ENCODE assay signal across 22 mouse cellular contexts in genomic region chr6:107380621-107381020, GRCm38 (mm10).
"Had no signal": no experiment of that assay in that cellular context is flagged by ENCODE, and none has a peak within 500 bp of the region (broad histone marks: within the 10 kb centered on the region; RNA-seq: fewer than 3 reads in every experiment).

No protein-coding gene starts in this region.

- DNase-seq: heart, postnatal 10 days; heart, postnatal 14 days; heart, postnatal 36 days; heart, postnatal 4 days; kidney, adult 11 months; kidney, adult 18-20 months; kidney, adult 2 months; kidney, adult 8-10 months; kidney, adult 9 months; kidney, postnatal 10 days; kidney, postnatal 14 days; kidney, postnatal 25 days; kidney, postnatal 36 days; kidney, postnatal 4 days; layer of hippocampus, adult 9-11 months; layer of hippocampus, postnatal 36 days had no signal

- ATAC-seq: hindbrain, embryonic 16.5 days; hindbrain, postnatal 0 days; inflammation-experienced regulatory T-cells, adult 6 months; intestine, embryonic 15.5 days; intestine, embryonic 16.5 days; intestine, postnatal 0 days had no signal
